Mouse (Mus musculus): ENCODE data around the gene Tmem116. TPM values are rescaled to one million over a fixed set of nuclear protein-coding genes. Genes with fewer than 3 reads are reported as not detected.
A peak's percentile ranks its signal among the peaks of the same experiment; 100 is the strongest.

Gene Tmem116
- 1.4 and 4.6 TPM in 2 replicates for polyA plus RNA-seq (2015; fragmentation: Nextera tagmentation; extraction: Ambion mirVana)

- peak within 1 kb of the TSS; percentile 95 for H3K27ac ChIP-seq
- under 1% methylated on average over 17 of the region's 17 CpGs for WGBS
- peaks cover 35% of the 10 kb centered on the region for H3K36me3 ChIP-seq
- H3K27me3 ChIP-seq = no peaks in the 10 kb centered on the region
- H3K9ac ChIP-seq = peak within 1 kb of the TSS; percentile 96
- H3K9me3 ChIP-seq = no peaks in the 10 kb centered on the region
- peaks cover 36% of the 10 kb centered on the region for H3K4me1 ChIP-seq
- peak within 1 kb of the TSS; percentile 99 for H3K4me3 ChIP-seq
- H3K4me2 ChIP-seq = peak within 1 kb of the TSS; percentile 85
- ATAC-seq (ENCODE audit: insufficient number of reproducible peaks, low FRiP score, low TSS enrichment, low read depth) = no peak
Measured at GRCm38 (mm10) chr5:121451644-121452025, at the start of gene Tmem116. TSS of gene Tmem116 (plus strand) at chr5:121451893.

- peaks cover 52% of the 10 kb centered on the region for H3K36me3 ChIP-seq
- no peaks in the 10 kb centered on the region for H3K27me3 ChIP-seq
- 94% methylated on average over 8 of the region's 8 CpGs for WGBS
- H3K4me1 ChIP-seq = no peaks in the 10 kb centered on the region
- no peaks in the 10 kb centered on the region for H3K9me3 ChIP-seq
- no peak overlapping the region for H3K27ac ChIP-seq
- no peak for ATAC-seq (ENCODE audit: insufficient number of reproducible peaks, low FRiP score, low TSS enrichment, low read depth)
- H3K4me3 ChIP-seq = no peak overlapping the region
- no peak overlapping the region for H3K9ac ChIP-seq
- no peak overlapping the region for H3K4me2 ChIP-seq
Measured at GRCm38 (mm10) chr5:121407856-121408255, 43.8 kb upstream of the Tmem116 start.

DNA sequence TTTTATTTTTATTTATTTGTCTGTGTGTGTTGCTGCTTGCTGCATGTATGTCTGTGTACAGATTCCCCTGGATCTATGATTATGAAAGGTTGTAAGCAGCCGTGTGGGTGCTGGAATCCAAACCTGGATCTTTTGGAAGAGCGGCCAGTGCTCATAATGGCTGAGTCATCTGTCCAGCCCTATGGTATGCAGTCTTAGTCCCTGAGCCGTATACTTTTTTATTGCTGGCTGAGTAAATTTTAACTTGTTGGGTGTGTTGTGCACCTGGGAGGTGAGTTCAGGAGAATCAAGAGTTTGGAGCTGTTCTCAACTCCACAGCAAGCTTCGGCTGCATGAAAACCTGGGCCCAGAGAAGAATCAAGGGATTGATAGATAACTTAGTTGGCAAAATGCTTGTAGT is 40.7 kb upstream of the Tmem116 start:
- Histone ChIP-seq H3K4me2 (no peak overlapping the region), H3K4me3 (no peak overlapping the region), H3K4me1 (no peaks in the 10 kb centered on the region), H3K36me3 (peaks cover 76% of the 10 kb centered on the region), H3K9ac (no peak overlapping the region), H3K9me3 (no peaks in the 10 kb centered on the region), H3K27ac (no peak overlapping the region), H3K27me3 (no peaks in the 10 kb centered on the region)
- 86% methylated on average over 4 of the region's 4 CpGs for WGBS
- ATAC-seq (ENCODE audit: insufficient number of reproducible peaks, low FRiP score, low TSS enrichment, low read depth) = no peak

GRCm38 (mm10) chr5:121420721-121421120 is 31.0 kb upstream of the Tmem116 start:
- H3K36me3 ChIP-seq = peaks cover 95% of the 10 kb centered on the region
- H3K27me3 ChIP-seq = no peaks in the 10 kb centered on the region
- H3K9me3 ChIP-seq = no peaks in the 10 kb centered on the region
- 87% methylated on average over 9 of the region's 9 CpGs for WGBS
- no peak overlapping the region for H3K27ac ChIP-seq
- no peak overlapping the region for H3K4me3 ChIP-seq
- ATAC-seq (ENCODE audit: insufficient number of reproducible peaks, low FRiP score, low TSS enrichment, low read depth) = no peak
- no peak overlapping the region for H3K4me2 ChIP-seq
- no peak overlapping the region for H3K9ac ChIP-seq
- H3K4me1 ChIP-seq = no peaks in the 10 kb centered on the region

DNA sequence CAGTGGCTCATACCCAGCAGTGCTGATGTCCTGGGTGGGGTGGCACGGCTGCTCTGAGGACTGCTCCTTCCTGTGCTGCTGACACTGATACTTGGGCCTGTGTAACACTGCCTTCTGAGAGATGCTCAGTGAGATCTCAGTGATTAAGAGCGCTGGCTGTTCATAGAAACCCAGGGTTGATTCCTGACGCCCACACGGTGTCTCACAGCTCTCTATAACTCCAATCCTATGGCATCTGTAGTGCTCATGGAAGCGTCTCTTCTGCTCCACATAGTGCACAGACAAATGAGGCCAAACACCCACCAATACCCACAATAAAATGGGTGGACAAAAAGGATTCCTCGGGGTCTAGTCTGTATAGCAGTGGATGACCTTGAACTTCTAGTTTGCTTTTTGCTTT is 28.9 kb upstream of the Tmem116 start:
- Histone ChIP-seq H3K9ac (no peak overlapping the region), H3K4me3 (no peak overlapping the region), H3K9me3 (no peaks in the 10 kb centered on the region), H3K4me1 (no peaks in the 10 kb centered on the region), H3K4me2 (no peak overlapping the region), H3K27ac (no peak overlapping the region), H3K36me3 (peaks cover 96% of the 10 kb centered on the region), H3K27me3 (no peaks in the 10 kb centered on the region)
- 91% methylated on average over 6 of the region's 6 CpGs for WGBS
- no peak for ATAC-seq (ENCODE audit: insufficient number of reproducible peaks, low FRiP score, low TSS enrichment, low read depth)

DNA sequence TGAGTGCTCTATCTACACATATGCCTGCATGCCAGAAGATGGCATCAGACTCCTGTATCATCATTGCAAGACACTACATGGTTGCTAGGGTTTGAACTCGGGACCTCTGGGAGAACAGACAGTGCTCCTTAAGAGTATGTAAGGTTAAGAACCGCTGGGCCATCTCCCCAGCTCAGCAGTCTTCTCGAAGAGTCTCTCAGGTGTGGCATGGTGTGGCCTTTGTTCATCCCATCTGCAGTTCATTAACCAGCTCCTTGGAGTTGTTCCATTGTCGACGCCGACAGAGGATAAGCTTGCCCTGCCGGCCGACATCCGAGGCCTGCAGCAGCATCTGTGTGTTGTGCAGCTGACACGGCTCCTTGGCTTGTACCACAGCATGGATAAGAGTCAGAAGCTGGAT is 28.4 kb upstream of the Tmem116 start:
- H3K4me3 ChIP-seq = no peak overlapping the region
- no peak overlapping the region for H3K4me2 ChIP-seq
- no peak for ATAC-seq (ENCODE audit: insufficient number of reproducible peaks, low FRiP score, low TSS enrichment, low read depth)
- H3K9ac ChIP-seq = no peak overlapping the region
- H3K27me3 ChIP-seq = no peaks in the 10 kb centered on the region
- 65% methylated on average over 10 of the region's 10 CpGs for WGBS
- H3K9me3 ChIP-seq = no peaks in the 10 kb centered on the region
- no peaks in the 10 kb centered on the region for H3K4me1 ChIP-seq
- H3K27ac ChIP-seq = no peak overlapping the region
- peaks cover 96% of the 10 kb centered on the region for H3K36me3 ChIP-seq

GRCm38 (mm10) chr5:121428954-121429353 is 22.7 kb upstream of the Tmem116 start:
- ATAC-seq (ENCODE audit: insufficient number of reproducible peaks, low FRiP score, low TSS enrichment, low read depth) = no peak
- Histone ChIP-seq H3K9ac (no peak overlapping the region), H3K27ac (no peak overlapping the region), H3K36me3 (peaks cover 97% of the 10 kb centered on the region), H3K27me3 (no peaks in the 10 kb centered on the region), H3K4me2 (no peak overlapping the region), H3K4me3 (no peak overlapping the region), H3K4me1 (no peaks in the 10 kb centered on the region), H3K9me3 (no peaks in the 10 kb centered on the region)
- WGBS = 93% methylated on average over 3 of the region's 3 CpGs

- ATAC-seq (ENCODE audit: insufficient number of reproducible peaks, low FRiP score, low TSS enrichment, low read depth) = no peak
Measured at GRCm38 (mm10) chr5:121438131-121438530, 13.6 kb upstream of the Tmem116 start.

DNA sequence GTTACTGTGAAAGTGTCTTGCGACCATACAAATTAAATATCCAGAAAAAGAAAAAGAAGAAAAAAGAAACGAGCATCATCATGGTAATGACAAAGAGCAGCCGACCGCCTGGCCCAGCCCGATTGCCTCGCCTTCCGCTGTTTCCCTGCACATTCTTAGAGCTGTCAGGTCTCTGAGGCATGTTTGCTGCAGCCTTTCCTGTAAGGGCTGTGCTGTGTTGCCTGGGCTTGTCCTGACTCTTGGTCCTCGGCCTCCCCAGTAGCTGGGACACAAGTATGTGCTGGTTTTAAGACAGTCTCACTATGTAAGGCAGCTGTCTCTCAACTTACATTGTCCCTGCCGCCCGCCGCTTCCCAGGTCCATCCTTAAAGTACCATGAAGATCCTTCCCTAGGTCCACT is 12.9 kb upstream of the Tmem116 start:
- 74% methylated on average over 11 of the region's 11 CpGs for WGBS
- H3K4me3 ChIP-seq = no peak overlapping the region
- H3K36me3 ChIP-seq = peaks cover 93% of the 10 kb centered on the region
- no peaks in the 10 kb centered on the region for H3K4me1 ChIP-seq
- ATAC-seq (ENCODE audit: insufficient number of reproducible peaks, low FRiP score, low TSS enrichment, low read depth) = no peak
- H3K27me3 ChIP-seq = no peaks in the 10 kb centered on the region
- H3K9me3 ChIP-seq = no peaks in the 10 kb centered on the region
- H3K4me2 ChIP-seq = no peak overlapping the region
- no peak overlapping the region for H3K27ac ChIP-seq
- no peak overlapping the region for H3K9ac ChIP-seq

More at GRCm38 (mm10) chr5:121438131-121438530, 13.6 kb upstream of the Tmem116 start:
- 86% methylated on average over 5 of the region's 5 CpGs for WGBS
- H3K4me1 ChIP-seq = no peaks in the 10 kb centered on the region
- H3K4me2 ChIP-seq = no peak overlapping the region
- H3K27ac ChIP-seq = no peak overlapping the region
- H3K27me3 ChIP-seq = no peaks in the 10 kb centered on the region
- peaks cover 93% of the 10 kb centered on the region for H3K36me3 ChIP-seq
- H3K4me3 ChIP-seq = no peak overlapping the region
- no peak overlapping the region for H3K9ac ChIP-seq
- H3K9me3 ChIP-seq = no peaks in the 10 kb centered on the region

DNA sequence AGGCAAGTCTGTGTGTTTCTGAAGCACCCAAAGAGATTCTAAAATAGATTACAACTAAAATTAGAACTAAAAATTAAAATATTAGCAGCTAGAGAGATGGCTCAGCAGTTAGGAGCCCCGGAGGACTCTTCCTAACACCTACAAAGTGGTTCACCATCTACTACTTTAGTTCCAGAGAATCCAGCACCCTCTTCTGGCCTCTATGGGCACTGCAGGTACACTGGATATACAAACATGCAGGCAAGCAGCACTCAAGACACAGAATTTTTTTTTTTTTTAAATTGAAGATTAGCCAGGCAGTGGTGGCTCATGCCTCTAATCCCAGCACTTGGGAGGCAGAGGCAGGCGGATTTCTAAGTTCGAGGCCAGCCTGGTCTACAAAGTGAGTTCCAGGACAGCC is 8.1 kb upstream of the Tmem116 start:
- 90% methylated on average over 3 of the region's 3 CpGs for WGBS
- H3K27ac ChIP-seq = no peak overlapping the region
- no peak for ATAC-seq (ENCODE audit: insufficient number of reproducible peaks, low FRiP score, low TSS enrichment, low read depth)
- H3K4me3 ChIP-seq = no peak overlapping the region
- no peak overlapping the region for H3K9ac ChIP-seq
- no peaks in the 10 kb centered on the region for H3K9me3 ChIP-seq
- H3K4me2 ChIP-seq = no peak overlapping the region
- peaks cover 97% of the 10 kb centered on the region for H3K36me3 ChIP-seq
- H3K4me1 ChIP-seq = no peaks in the 10 kb centered on the region
- H3K27me3 ChIP-seq = no peaks in the 10 kb centered on the region

GRCm38 (mm10) chr5:121444870-121445269 is 6.8 kb upstream of the Tmem116 start:
- no peak overlapping the region for H3K9ac ChIP-seq
- no peaks in the 10 kb centered on the region for H3K27me3 ChIP-seq
- no peak for ATAC-seq (ENCODE audit: insufficient number of reproducible peaks, low FRiP score, low TSS enrichment, low read depth)
- H3K4me2 ChIP-seq = no peak overlapping the region
- H3K27ac ChIP-seq = no peak overlapping the region
- H3K36me3 ChIP-seq = peaks cover 96% of the 10 kb centered on the region
- H3K4me3 ChIP-seq = no peak overlapping the region
- H3K4me1 ChIP-seq = peaks cover 2% of the 10 kb centered on the region; the same call in 1 of the 2 replicates
- 91% methylated on average over 5 of the region's 5 CpGs for WGBS
- H3K9me3 ChIP-seq = no peaks in the 10 kb centered on the region

- Histone ChIP-seq H3K36me3 (peaks cover 67% of the 10 kb centered on the region), H3K27me3 (no peaks in the 10 kb centered on the region), H3K4me1 (peaks cover 23% of the 10 kb centered on the region), H3K27ac (no peak overlapping the region), H3K9ac (no peak overlapping the region), H3K9me3 (no peaks in the 10 kb centered on the region), H3K4me2 (no peak overlapping the region), H3K4me3 (no peak overlapping the region)
- no peak for ATAC-seq (ENCODE audit: insufficient number of reproducible peaks, low FRiP score, low TSS enrichment, low read depth)
- WGBS = 94% methylated on average over 3 of the region's 3 CpGs
Measured at GRCm38 (mm10) chr5:121448450-121448849, 3.2 kb upstream of the Tmem116 start.

- no peak overlapping the region for H3K27ac ChIP-seq
- no peak overlapping the region for H3K4me3 ChIP-seq
- no peaks in the 10 kb centered on the region for H3K27me3 ChIP-seq
- H3K4me1 ChIP-seq = peaks cover 36% of the 10 kb centered on the region
- peaks cover 52% of the 10 kb centered on the region for H3K36me3 ChIP-seq
- no peak overlapping the region for H3K9ac ChIP-seq
- 68% methylated on average over 6 of the region's 6 CpGs for WGBS
- H3K4me2 ChIP-seq = no peak overlapping the region
- no peaks in the 10 kb centered on the region for H3K9me3 ChIP-seq
- ATAC-seq (ENCODE audit: insufficient number of reproducible peaks, low FRiP score, low TSS enrichment, low read depth) = no peak
Measured at GRCm38 (mm10) chr5:121449976-121450375, 1.7 kb upstream of the Tmem116 start.
